Mouse (Mus musculus) lung, adult 2 months (tissue): ENCODE data around the gene Rilp.

Source experiments
- CTCF ChIP-seq: fragments of 200-500 bp; IDR thresholded peaks from 2 replicates; pipeline ENCODE4 v1.5.1; 2011; ENCODE audit warnings: mild to moderate bottlenecking, low read length, control low read depth; ENCODE audit not compliant: insufficient read depth
- POLR2A ChIP-seq: fragments of 200-500 bp; IDR thresholded peaks from 2 replicates; pipeline ENCODE4 v1.6.1; 2011; ENCODE audit warnings: low read depth, mild to moderate bottlenecking, control low read depth, low read length, borderline replicate concordance; ENCODE audit errors: extremely low read depth

DNA sequence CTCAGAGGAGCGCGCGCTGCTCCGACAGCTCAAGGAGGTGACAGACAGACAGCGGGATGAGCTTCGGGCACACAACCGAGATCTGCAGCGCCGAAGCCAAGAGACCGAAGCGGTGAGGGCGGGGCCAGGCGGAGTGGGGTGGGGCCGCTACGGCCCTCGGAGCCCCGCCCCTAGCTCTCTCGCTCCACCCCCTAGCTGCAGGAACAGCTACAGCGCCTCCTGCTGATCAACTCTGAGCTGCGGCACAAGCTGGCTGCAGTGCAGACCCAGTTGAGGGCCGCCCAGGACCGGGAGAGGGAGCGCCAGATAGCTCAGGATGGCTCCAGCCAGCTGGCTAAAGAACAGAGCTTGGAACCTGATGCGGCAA is 716 bp downstream of the Rilp start:
- TF ChIP-seq CTCF (peak; percentile 74), POLR2A (peak; percentile 88; the same call in 1 of the 2 replicates)
